Mouse (Mus musculus) cerebellum, adult 11 months (tissue): Measurements from ENCODE around the gene Il12b.
"Not testable (repeated sequence)": the region's sequence is repeated elsewhere in the genome, so short reads cannot be mapped to it uniquely, and the experiment has no call there.

Source experiments
- DNase-seq: peaks from one replicate; pipeline ENCODE4 v3.0.0; 2022

Il12b gene

GRCm38 (mm10) chr11:44412276-44412675 is 12.4 kb downstream of the Il12b start:
- no peak for DNase-seq

GRCm38 (mm10) chr11:44413371-44413770 is 13.5 kb downstream of the Il12b start:
- DNase-seq = no peak

GRCm38 (mm10) chr11:44414605-44415004 is 14.7 kb downstream of the Il12b start:
- DNase-seq = no peak

- no peak for DNase-seq
These were observed 17.5 kb downstream of the Il12b start for GRCm38 (mm10) chr11:44417403-44417802.

- DNase-seq = no peak
These were observed 22.7 kb downstream of the Il12b start for GRCm38 (mm10) chr11:44422337-44423111.

GRCm38 (mm10) chr11:44423261-44423660 is 23.4 kb downstream of the Il12b start:
- DNase-seq = no peak

GRCm38 (mm10) chr11:44423955-44424354 is 24.1 kb downstream of the Il12b start:
- DNase-seq = no peak

- no peak for DNase-seq
These were observed 25.1 kb downstream of the Il12b start for GRCm38 (mm10) chr11:44425006-44425405.

GRCm38 (mm10) chr11:44425626-44426025 is 25.8 kb downstream of the Il12b start:
- no peak for DNase-seq

GRCm38 (mm10) chr11:44427951-44428350 is 28.1 kb downstream of the Il12b start:
- DNase-seq = no peak

GRCm38 (mm10) chr11:44430036-44430435 is 30.2 kb downstream of the Il12b start:
- no peak for DNase-seq

- DNase-seq = no peak
These were observed 37.9 kb downstream of the Il12b start for GRCm38 (mm10) chr11:44437786-44438185.

- no peak for DNase-seq
These were observed 51.2 kb downstream of the Il12b start for GRCm38 (mm10) chr11:44451046-44451445.

GRCm38 (mm10) chr11:44452016-44452415 is 52.2 kb downstream of the Il12b start:
- not testable (repeated sequence) for DNase-seq

- no peak for DNase-seq
These were observed 53.6 kb downstream of the Il12b start for GRCm38 (mm10) chr11:44453423-44453822.

GRCm38 (mm10) chr11:44461493-44461892 is 61.6 kb downstream of the Il12b start:
- no peak for DNase-seq
